Mouse (Mus musculus): ENCODE measurements at regions not wholly inside any gene's neighbourhood (a gene's known extent, or its start where the extent isn't known, plus 50 kb on each side); places are given as distances from the start of the nearest gene placed in this dataset.

- DNase-seq (ENCODE audit: extremely low read depth, low read depth, low spot score): peak; percentile 24
- no peaks in the 10 kb centered on the region for H3K79me2 ChIP-seq (ENCODE audit: control insufficient read depth, insufficient read depth, low read length)
- H3K4me1 ChIP-seq (ENCODE audit: control insufficient read depth, insufficient read depth, low read length): no peaks in the 10 kb centered on the region
- WGBS: 30% methylated on average over 8 of the region's 8 CpGs
- no peak for TF ChIP-seq CTCF (IDR thresholded peaks at IDR 0.05; ENCODE audit: low read depth, low read length)
- TF ChIP-seq POLR2A (IDR thresholded peaks at IDR 0.05; ENCODE audit: extremely low read depth, insufficient read depth, low read length): no peak
- no peaks in the 10 kb centered on the region for H3K36me3 ChIP-seq (ENCODE audit: control insufficient read depth, insufficient read depth, low read length)
- no peak overlapping the region for H3K27ac ChIP-seq (replicated peaks; ENCODE audit: insufficient read depth, low read depth, low read length)
- no peak overlapping the region for H3K9ac ChIP-seq (ENCODE audit: low read depth, low read length)
- H3K27me3 ChIP-seq (ENCODE audit: control insufficient read depth, insufficient read depth, low read length): no peaks in the 10 kb centered on the region
- H3K4me3 ChIP-seq (ENCODE audit: insufficient read depth, low read depth, low read length): no peak overlapping the region
Measured at GRCm38 (mm10) chr1:90504583-90505080, 98.1 kb upstream of the Cops8 start.

- no peaks in the 10 kb centered on the region for H3K79me2 ChIP-seq (ENCODE audit: control insufficient read depth, insufficient read depth, low read length)
- TF ChIP-seq POLR2A (IDR thresholded peaks at IDR 0.05; ENCODE audit: extremely low read depth, insufficient read depth, low read length) (no peak), CTCF (IDR thresholded peaks at IDR 0.05; ENCODE audit: low read depth, low read length) (no peak)
- WGBS: 83% methylated on average over 3 of the region's 3 CpGs
- H3K4me1 ChIP-seq (ENCODE audit: control insufficient read depth, insufficient read depth, low read length): no peaks in the 10 kb centered on the region
- no peak overlapping the region for H3K4me3 ChIP-seq (ENCODE audit: insufficient read depth, low read depth, low read length)
- no peaks in the 10 kb centered on the region for H3K27me3 ChIP-seq (ENCODE audit: control insufficient read depth, insufficient read depth, low read length)
- no peaks in the 10 kb centered on the region for H3K36me3 ChIP-seq (ENCODE audit: control insufficient read depth, insufficient read depth, low read length)
- no peak overlapping the region for H3K27ac ChIP-seq (replicated peaks; ENCODE audit: insufficient read depth, low read depth, low read length)
- H3K9ac ChIP-seq (ENCODE audit: low read depth, low read length): no peak overlapping the region
- DNase-seq (ENCODE audit: extremely low read depth, low read depth, low spot score): no peak
Measured at GRCm38 (mm10) chr1:90505599-90505998, 97.2 kb upstream of the Cops8 start.

GRCm38 (mm10) chr1:90506582-90506981, 96.2 kb upstream of the Cops8 start:
- no peaks in the 10 kb centered on the region for H3K36me3 ChIP-seq (ENCODE audit: control insufficient read depth, insufficient read depth, low read length)
- 88% methylated on average over 9 of the region's 9 CpGs for WGBS
- H3K4me3 ChIP-seq (ENCODE audit: insufficient read depth, low read depth, low read length): no peak overlapping the region
- H3K9ac ChIP-seq (ENCODE audit: low read depth, low read length): no peak overlapping the region
- DNase-seq (ENCODE audit: extremely low read depth, low read depth, low spot score): no peak
- H3K27ac ChIP-seq (replicated peaks; ENCODE audit: insufficient read depth, low read depth, low read length): no peak overlapping the region
- TF ChIP-seq POLR2A (IDR thresholded peaks at IDR 0.05; ENCODE audit: extremely low read depth, insufficient read depth, low read length) (no peak), CTCF (IDR thresholded peaks at IDR 0.05; ENCODE audit: low read depth, low read length) (no peak)
- no peaks in the 10 kb centered on the region for H3K27me3 ChIP-seq (ENCODE audit: control insufficient read depth, insufficient read depth, low read length)
- no peaks in the 10 kb centered on the region for H3K79me2 ChIP-seq (ENCODE audit: control insufficient read depth, insufficient read depth, low read length)
- H3K4me1 ChIP-seq (ENCODE audit: control insufficient read depth, insufficient read depth, low read length): no peaks in the 10 kb centered on the region

GRCm38 (mm10) chr1:90509371-90509770, 93.4 kb upstream of the Cops8 start:
- H3K4me3 ChIP-seq (ENCODE audit: insufficient read depth, low read depth, low read length): no peak overlapping the region

GRCm38 (mm10) chr1:90513442-90514070, 89.2 kb upstream of the Cops8 start:
- Histone ChIP-seq H3K79me2 (ENCODE audit: control insufficient read depth, insufficient read depth, low read length) (no peaks in the 10 kb centered on the region), H3K36me3 (ENCODE audit: control insufficient read depth, insufficient read depth, low read length) (no peaks in the 10 kb centered on the region), H3K27ac (replicated peaks; ENCODE audit: insufficient read depth, low read depth, low read length) (no peak overlapping the region), H3K27me3 (ENCODE audit: control insufficient read depth, insufficient read depth, low read length) (no peaks in the 10 kb centered on the region), H3K4me1 (ENCODE audit: control insufficient read depth, insufficient read depth, low read length) (no peaks in the 10 kb centered on the region), H3K4me3 (ENCODE audit: insufficient read depth, low read depth, low read length) (no peak overlapping the region), H3K9ac (ENCODE audit: low read depth, low read length) (no peak overlapping the region)
- DNase-seq (ENCODE audit: extremely low read depth, low read depth, low spot score): no peak
- TF ChIP-seq CTCF (IDR thresholded peaks at IDR 0.05; ENCODE audit: low read depth, low read length) (no peak), POLR2A (IDR thresholded peaks at IDR 0.05; ENCODE audit: extremely low read depth, insufficient read depth, low read length) (no peak)
- 80% methylated on average over 4 of the region's 4 CpGs for WGBS

More at GRCm38 (mm10) chr1:90509371-90509770, 93.4 kb upstream of the Cops8 start:
- TF ChIP-seq POLR2A (IDR thresholded peaks at IDR 0.05; ENCODE audit: extremely low read depth, insufficient read depth, low read length): no peak
- no peak for TF ChIP-seq CTCF (IDR thresholded peaks at IDR 0.05; ENCODE audit: low read depth, low read length)
- H3K36me3 ChIP-seq (ENCODE audit: control insufficient read depth, insufficient read depth, low read length): no peaks in the 10 kb centered on the region
- WGBS: 83% methylated on average over 7 of the region's 7 CpGs
- DNase-seq (ENCODE audit: extremely low read depth, low read depth, low spot score): peak; percentile 8
- no peaks in the 10 kb centered on the region for H3K79me2 ChIP-seq (ENCODE audit: control insufficient read depth, insufficient read depth, low read length)
- H3K27me3 ChIP-seq (ENCODE audit: control insufficient read depth, insufficient read depth, low read length): no peaks in the 10 kb centered on the region
- H3K27ac ChIP-seq (replicated peaks; ENCODE audit: insufficient read depth, low read depth, low read length): no peak overlapping the region
- no peak overlapping the region for H3K9ac ChIP-seq (ENCODE audit: low read depth, low read length)
- H3K4me1 ChIP-seq (ENCODE audit: control insufficient read depth, insufficient read depth, low read length): no peaks in the 10 kb centered on the region

- no peaks in the 10 kb centered on the region for H3K79me2 ChIP-seq (ENCODE audit: control insufficient read depth, insufficient read depth, low read length)
- no peak for DNase-seq (ENCODE audit: extremely low read depth, low read depth, low spot score)
- TF ChIP-seq CTCF (IDR thresholded peaks at IDR 0.05; ENCODE audit: low read depth, low read length): no peak
- no peak for TF ChIP-seq POLR2A (IDR thresholded peaks at IDR 0.05; ENCODE audit: extremely low read depth, insufficient read depth, low read length)
- H3K4me3 ChIP-seq (ENCODE audit: insufficient read depth, low read depth, low read length): no peak overlapping the region
- H3K4me1 ChIP-seq (ENCODE audit: control insufficient read depth, insufficient read depth, low read length): no peaks in the 10 kb centered on the region
- H3K27ac ChIP-seq (replicated peaks; ENCODE audit: insufficient read depth, low read depth, low read length): no peak overlapping the region
- no peaks in the 10 kb centered on the region for H3K36me3 ChIP-seq (ENCODE audit: control insufficient read depth, insufficient read depth, low read length)
- no peak overlapping the region for H3K9ac ChIP-seq (ENCODE audit: low read depth, low read length)
- no peaks in the 10 kb centered on the region for H3K27me3 ChIP-seq (ENCODE audit: control insufficient read depth, insufficient read depth, low read length)
- 91% methylated on average over 7 of the region's 7 CpGs for WGBS
Measured at GRCm38 (mm10) chr1:90514176-90514575, 88.6 kb upstream of the Cops8 start.

Data from liver, adult 2 months (tissue).